In the genomic region with DNA sequence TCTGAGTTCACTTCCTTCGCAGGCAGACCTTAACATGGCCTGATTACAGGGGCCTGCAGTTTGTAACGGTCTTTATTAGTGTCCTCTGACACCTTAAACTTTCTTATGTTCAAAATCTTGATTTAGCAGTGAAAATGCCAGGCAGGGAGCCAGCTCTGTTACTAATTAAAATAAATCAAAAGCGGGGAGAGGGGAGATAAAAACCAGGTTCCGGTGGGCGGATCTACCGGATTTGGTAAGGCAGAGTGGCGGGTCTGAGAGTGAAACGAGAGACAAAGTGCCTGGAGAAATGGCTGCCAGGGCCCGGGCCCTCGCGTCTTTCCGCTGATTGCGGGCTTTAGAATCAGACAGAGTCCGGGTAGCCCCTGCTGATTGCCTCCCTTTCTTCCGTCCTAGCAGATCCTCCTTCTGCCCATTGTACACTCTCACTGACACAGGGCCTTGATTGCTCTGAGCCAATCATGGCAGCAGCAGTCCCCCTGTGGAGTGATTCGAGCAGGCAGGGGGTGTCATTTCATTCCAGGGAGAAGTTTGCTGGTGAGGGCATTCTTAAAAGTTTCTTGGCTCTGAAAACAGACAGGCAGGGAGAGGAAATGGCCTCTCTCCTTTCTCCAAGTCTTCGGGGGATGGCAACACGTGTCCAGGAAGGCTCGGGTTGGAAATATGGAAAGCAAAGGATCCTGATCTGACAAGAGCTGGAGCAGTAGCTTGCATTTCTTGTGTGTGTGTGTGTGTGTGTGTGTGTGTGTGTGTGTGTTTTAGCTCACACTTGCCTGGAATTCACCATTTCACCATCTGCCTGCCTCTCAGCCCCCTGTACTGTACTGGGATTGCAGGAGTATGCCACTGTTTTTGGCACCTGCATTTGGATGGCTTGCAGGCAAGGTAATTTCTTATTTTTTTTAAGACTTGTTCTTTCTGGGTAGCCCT, we compare ENCODE assay signal across 9 mouse cellular contexts. TPM values are rescaled to one million over a fixed set of nuclear protein-coding genes. Genes with fewer than 3 reads are reported as not detected.
DNase-seq lines count a peak whose midpoint lies in the region; ATAC-seq and TF ChIP-seq lines count a peak whose summit lies in the region.
"Had no signal": no experiment of that assay in that cellular context is flagged by ENCODE, and none has a peak within 500 bp of the region (broad histone marks: within the 10 kb centered on the region; RNA-seq: fewer than 3 reads in every experiment).

No protein-coding gene starts in this region.

- no peaks in the 10 kb centered on the region for H3K27me3 ChIP-seq in ES-Bruce4 (ENCODE audit: control insufficient read depth, insufficient read depth, low read length, poor library complexity, severe bottlenecking)
- H3K27me3 ChIP-seq in limb, embryonic 10.5 days (ENCODE audit: low read depth, poor library complexity, severe bottlenecking), result no peaks in the 10 kb centered on the region
- H3K27me3 ChIP-seq in neural tube, embryonic 13.5 days, result no peaks in the 10 kb centered on the region

- no peak for TF ChIP-seq EP300 in ES-Bruce4 (IDR thresholded peaks at IDR 0.05; ENCODE audit: insufficient read depth, low read depth, low read length)

- no peak for TF ChIP-seq POLR2A in ES-Bruce4 (IDR thresholded peaks at IDR 0.05; ENCODE audit: insufficient read depth, low read length)

- peak overlapping the region; percentile 50 for H3K4me2 ChIP-seq in neural tube, embryonic 13.5 days

- peaks cover 5% of the 10 kb centered on the region for H3K4me1 ChIP-seq in ES-Bruce4 (ENCODE audit: control insufficient read depth, insufficient read depth, low read length)
- peaks cover 68% of the 10 kb centered on the region for H3K4me1 ChIP-seq in limb, embryonic 10.5 days
- peaks cover 25% of the 10 kb centered on the region for H3K4me1 ChIP-seq in neural tube, embryonic 13.5 days (replicated peaks)

- H3K36me3 ChIP-seq in ES-Bruce4 (ENCODE audit: control insufficient read depth, insufficient read depth, low read length, poor library complexity, severe bottlenecking), result no peaks in the 10 kb centered on the region
- no peaks in the 10 kb centered on the region for H3K36me3 ChIP-seq in limb, embryonic 10.5 days
- no peaks in the 10 kb centered on the region for H3K36me3 ChIP-seq in neural tube, embryonic 13.5 days

- WGBS in limb, embryonic 10.5 days, result 3% methylated on average over 19 of the region's 19 CpGs
- WGBS in neural tube, embryonic 13.5 days, result 9% methylated on average over 19 of the region's 19 CpGs

- peak overlapping the region; percentile 43 for H3K4me3 ChIP-seq in ES-Bruce4 (ENCODE audit: low read depth, low read length)
- peak overlapping the region; percentile 39 for H3K4me3 ChIP-seq in limb, embryonic 10.5 days
- peak overlapping the region; percentile 21; the same call in 1 of the 2 replicates for H3K4me3 ChIP-seq in neural tube, embryonic 13.5 days

- DNase-seq in heart, postnatal 4 days, result peak; percentile 41
- DNase-seq in limb, embryonic 10.5 days (ENCODE audit: low spot score), result peak; percentile 87
- no peak for DNase-seq in cerebellum, adult 9-11 months
- DNase-seq in urinary bladder, postnatal 10 days (ENCODE audit: low spot score), result no peak
- DNase-seq in right cerebral cortex, postnatal 14 days, result no peak

- H3K9ac ChIP-seq in ES-Bruce4 (ENCODE audit: low read depth, poor library complexity, severe bottlenecking), result peak overlapping the region; percentile 75
- peak overlapping the region; percentile 58 for H3K9ac ChIP-seq in neural tube, embryonic 13.5 days

- peak; percentile 45; the same call in 1 of the 2 replicates for ATAC-seq in common myeloid progenitor, adult 5-6 weeks (replicated peaks; ENCODE audit: low read depth, poor library complexity, severe bottlenecking)
- peak; percentile 79; the same call in 1 of the 2 replicates for ATAC-seq in neural tube, embryonic 13.5 days (ENCODE audit: low read depth)

- H3K27ac ChIP-seq in ES-Bruce4 (ENCODE audit: insufficient read depth, low read length), result peak overlapping the region; percentile 85
- peak overlapping the region; percentile 98 for H3K27ac ChIP-seq in limb, embryonic 10.5 days
- peak overlapping the region; percentile 85 for H3K27ac ChIP-seq in neural tube, embryonic 13.5 days (replicated peaks)
- H3K27ac ChIP-seq: macrophage had no signal

- no peak for TF ChIP-seq CTCF in ES-Bruce4 (IDR thresholded peaks at IDR 0.05; ENCODE audit: low read depth, low read length)

- H3K9me3 ChIP-seq in ES-Bruce4 (replicated peaks; ENCODE audit: control insufficient read depth, insufficient read depth, low read length, poor library complexity, severe bottlenecking), result no peaks in the 10 kb centered on the region
- no peaks in the 10 kb centered on the region for H3K9me3 ChIP-seq in limb, embryonic 10.5 days (replicated peaks)
- H3K9me3 ChIP-seq in neural tube, embryonic 13.5 days, result no peaks in the 10 kb centered on the region

RNA-seq across cellular contexts. Expression of a gene that starts 14.5 kb away (rescaled TPM):
- 1.5 TPM in 1 of 2 replicates, not detected in the other for polyA plus RNA-seq in ES-Bruce4 (2011; ENCODE audit: insufficient read depth, insufficient read length, low read depth, missing spikeins)
- total RNA-seq in common myeloid progenitor, adult 5-6 weeks (2017), result 1.2 TPM in 1 of 2 replicates, not detected in the other
- total RNA-seq in heart, postnatal 4 days (2021), result 1 to 10 TPM; 1.2 to 1.4 TPM
- 109 and 110 TPM in 2 replicates for polyA plus RNA-seq in limb, embryonic 10.5 days (2016; fragmentation: Nextera tagmentation; extraction: Ambion mirVana)
- 6.2 and 7.8 TPM in 2 replicates for polyA plus RNA-seq in neural tube, embryonic 13.5 days (2015; fragmentation: Nextera tagmentation; extraction: Ambion mirVana)

RNA-seq across cellular contexts. Expression of a gene that starts 17.2 kb away (rescaled TPM):
- not detected in 2 replicates for polyA plus RNA-seq in ES-Bruce4 (2011; ENCODE audit: insufficient read depth, insufficient read length, low read depth, missing spikeins)
- total RNA-seq in common myeloid progenitor, adult 5-6 weeks (2017), result not detected in 2 replicates
- under 1 TPM in 1 of 2 experiments, not detected in 1; 0.52 TPM for total RNA-seq in heart, postnatal 4 days (2021)
- 0.38 and 0.59 TPM in 2 replicates for polyA plus RNA-seq in limb, embryonic 10.5 days (2016; fragmentation: Nextera tagmentation; extraction: Ambion mirVana)
- not detected in 2 replicates for polyA plus RNA-seq in neural tube, embryonic 13.5 days (2015; fragmentation: Nextera tagmentation; extraction: Ambion mirVana)
- polyA plus RNA-seq: macrophage had no signal

RNA-seq across cellular contexts. Expression of a gene that starts 17.3 kb away (rescaled TPM):
- 126 and 130 TPM in 2 replicates for polyA plus RNA-seq in ES-Bruce4 (2011; ENCODE audit: insufficient read depth, insufficient read length, low read depth, missing spikeins)
- total RNA-seq in common myeloid progenitor, adult 5-6 weeks (2017), result 25.7 and 48.9 TPM in 2 replicates
- 10 to 100 TPM; 18.0 to 20.2 TPM for total RNA-seq in heart, postnatal 4 days (2021)
- polyA plus RNA-seq in limb, embryonic 10.5 days (2016; fragmentation: Nextera tagmentation; extraction: Ambion mirVana), result 45.7 and 51.6 TPM in 2 replicates
- 28.3 and 28.4 TPM in 2 replicates for polyA plus RNA-seq in neural tube, embryonic 13.5 days (2015; fragmentation: Nextera tagmentation; extraction: Ambion mirVana)

RNA-seq across cellular contexts. Expression of a gene that starts 41.3 kb away (rescaled TPM):
- polyA plus RNA-seq in ES-Bruce4 (2011; ENCODE audit: insufficient read depth, insufficient read length, low read depth, missing spikeins), result not detected in 2 replicates
- not detected in 2 replicates for total RNA-seq in common myeloid progenitor, adult 5-6 weeks (2017)
- under 1 TPM; 0.16 to 0.19 TPM for total RNA-seq in heart, postnatal 4 days (2021)
- polyA plus RNA-seq in limb, embryonic 10.5 days (2016; fragmentation: Nextera tagmentation; extraction: Ambion mirVana), result 1.1 and 1.4 TPM in 2 replicates
- 0.59 and 0.87 TPM in 2 replicates for polyA plus RNA-seq in neural tube, embryonic 13.5 days (2015; fragmentation: Nextera tagmentation; extraction: Ambion mirVana)
- polyA plus RNA-seq: macrophage had no signal

Comparison
In these comparisons a context has a peak if more than half of its experiments do, and no peak if none do; other contexts are left out.
1. DNase-seq: peak in heart, postnatal 4 days (single experiment) and limb, embryonic 10.5 days (single experiment); none in cerebellum, adult 9-11 months (single experiment), urinary bladder, postnatal 10 days (single experiment) and right cerebral cortex, postnatal 14 days (single experiment).
2. RNA of a gene that starts 14.5 kb away (polyA plus RNA-seq): 109 to 110 TPM in limb, embryonic 10.5 days; 6.2 to 7.8 TPM in neural tube, embryonic 13.5 days and 1.5 TPM in ES-Bruce4; every median in the first group is over 10 times any median in the second.
3. Peak in every context shown above with its lines, with median percentiles within 50 percentile points of each other: H3K27ac ChIP-seq and H3K4me3 ChIP-seq.